Mouse (Mus musculus): ENCODE results near the gene Nova2. TPM values are rescaled to one million over a fixed set of nuclear protein-coding genes. Genes with fewer than 3 reads are reported as not detected.

Nova2 gene
- polyA plus RNA-seq, 1 experiment from 2014 or later: 18.4 TPM

- Histone ChIP-seq H3K27ac (ENCODE audit: low read depth, low read length) (peak overlapping the region; percentile 49), H3K27me3 (ENCODE audit: control insufficient read depth, insufficient read depth, low read length) (no peaks in the 10 kb centered on the region), H3K36me3 (ENCODE audit: control insufficient read depth, insufficient read depth, low read length) (no peaks in the 10 kb centered on the region), H3K9me3 (ENCODE audit: control insufficient read depth, low read length) (no peaks in the 10 kb centered on the region), H3K4me3 (ENCODE audit: low read depth, low read length) (no peak overlapping the region), H3K9ac (replicated peaks; ENCODE audit: low read depth, low read length) (no peak overlapping the region), H3K4me2 (ENCODE audit: low read depth, low read length) (peak overlapping the region; percentile 3; the same call in 1 of the 2 replicates), H3K4me1 (ENCODE audit: control insufficient read depth, insufficient read depth, low read length) (peaks cover 28% of the 10 kb centered on the region)
- WGBS: under 1% methylated on average over 12 of the region's 12 CpGs
- no peak; the same call in 1 of the 2 replicates for ATAC-seq (ENCODE audit: low read depth)
These were observed 4.6 kb upstream of the Nova2 start for GRCm38 (mm10) chr7:18921069-18921468.

- no peaks in the 10 kb centered on the region for H3K36me3 ChIP-seq (ENCODE audit: control insufficient read depth, insufficient read depth, low read length)
- peak overlapping the region; percentile 66 for H3K27ac ChIP-seq (ENCODE audit: low read depth, low read length)
- no peak overlapping the region for H3K9ac ChIP-seq (replicated peaks; ENCODE audit: low read depth, low read length)
- 0 out of 2 replicates have a peak, but pooled peaks have one; percentile 3 for ATAC-seq (ENCODE audit: low read depth)
- peaks cover 36% of the 10 kb centered on the region for H3K4me1 ChIP-seq (ENCODE audit: control insufficient read depth, insufficient read depth, low read length)
- H3K4me3 ChIP-seq (ENCODE audit: low read depth, low read length): no peak overlapping the region
- peak overlapping the region; percentile 29; the same call in 1 of the 2 replicates for H3K4me2 ChIP-seq (ENCODE audit: low read depth, low read length)
- H3K27me3 ChIP-seq (ENCODE audit: control insufficient read depth, insufficient read depth, low read length): no peaks in the 10 kb centered on the region
- H3K9me3 ChIP-seq (ENCODE audit: control insufficient read depth, low read length): no peaks in the 10 kb centered on the region
- WGBS: 18% methylated on average over 5 of the region's 5 CpGs
These were observed 2.9 kb upstream of the Nova2 start for GRCm38 (mm10) chr7:18922807-18923206.

GRCm38 (mm10) chr7:18923267-18923666 lies 2.4 kb upstream of the Nova2 start:
- peak overlapping the region; percentile 66 for H3K27ac ChIP-seq (ENCODE audit: low read depth, low read length)
- 59% methylated on average over 11 of the region's 11 CpGs for WGBS
- H3K36me3 ChIP-seq (ENCODE audit: control insufficient read depth, insufficient read depth, low read length): no peaks in the 10 kb centered on the region
- peak overlapping the region; percentile 36 for H3K4me2 ChIP-seq (ENCODE audit: low read depth, low read length)
- no peak for ATAC-seq (ENCODE audit: low read depth)
- no peaks in the 10 kb centered on the region for H3K27me3 ChIP-seq (ENCODE audit: control insufficient read depth, insufficient read depth, low read length)
- H3K4me1 ChIP-seq (ENCODE audit: control insufficient read depth, insufficient read depth, low read length): peaks cover 41% of the 10 kb centered on the region
- H3K9ac ChIP-seq (replicated peaks; ENCODE audit: low read depth, low read length): 0 out of 2 replicates have a peak overlapping the region, but pooled peaks have one; percentile 18
- no peak overlapping the region for H3K4me3 ChIP-seq (ENCODE audit: low read depth, low read length)
- no peaks in the 10 kb centered on the region for H3K9me3 ChIP-seq (ENCODE audit: control insufficient read depth, low read length)

GRCm38 (mm10) chr7:18923711-18924191 lies 1.9 kb upstream of the Nova2 start:
- Histone ChIP-seq H3K27me3 (ENCODE audit: control insufficient read depth, insufficient read depth, low read length) (no peaks in the 10 kb centered on the region), H3K4me3 (ENCODE audit: low read depth, low read length) (no peak overlapping the region), H3K36me3 (ENCODE audit: control insufficient read depth, insufficient read depth, low read length) (no peaks in the 10 kb centered on the region), H3K27ac (ENCODE audit: low read depth, low read length) (peak overlapping the region; percentile 66), H3K9me3 (ENCODE audit: control insufficient read depth, low read length) (no peaks in the 10 kb centered on the region), H3K9ac (replicated peaks; ENCODE audit: low read depth, low read length) (peak overlapping the region; percentile 18; the same call in 1 of the 2 replicates), H3K4me1 (ENCODE audit: control insufficient read depth, insufficient read depth, low read length) (peaks cover 43% of the 10 kb centered on the region), H3K4me2 (ENCODE audit: low read depth, low read length) (peak overlapping the region; percentile 36)
- ATAC-seq (ENCODE audit: low read depth): 0 out of 2 replicates have a peak, but pooled peaks have one; percentile 0
- 9% methylated on average over 4 of the region's 4 CpGs for WGBS

- no peaks in the 10 kb centered on the region for H3K36me3 ChIP-seq (ENCODE audit: control insufficient read depth, insufficient read depth, low read length)
- H3K9me3 ChIP-seq (ENCODE audit: control insufficient read depth, low read length): no peaks in the 10 kb centered on the region
- peaks cover 43% of the 10 kb centered on the region for H3K4me1 ChIP-seq (ENCODE audit: control insufficient read depth, insufficient read depth, low read length)
- H3K9ac ChIP-seq (replicated peaks; ENCODE audit: low read depth, low read length): no peak overlapping the region
- H3K27ac ChIP-seq (ENCODE audit: low read depth, low read length): peak overlapping the region; percentile 66
- 5% methylated on average over 8 of the region's 8 CpGs for WGBS
- no peak overlapping the region; the same call in 1 of the 2 replicates for H3K4me2 ChIP-seq (ENCODE audit: low read depth, low read length)
- no peak for ATAC-seq (ENCODE audit: low read depth)
- H3K4me3 ChIP-seq (ENCODE audit: low read depth, low read length): no peak overlapping the region
- no peaks in the 10 kb centered on the region for H3K27me3 ChIP-seq (ENCODE audit: control insufficient read depth, insufficient read depth, low read length)
These were observed 1.4 kb upstream of the Nova2 start for GRCm38 (mm10) chr7:18924321-18924720.

- ATAC-seq (ENCODE audit: low read depth): peak; percentile 39
- Histone ChIP-seq H3K9ac (replicated peaks; ENCODE audit: low read depth, low read length) (peak overlapping the region; percentile 99), H3K9me3 (ENCODE audit: control insufficient read depth, low read length) (no peaks in the 10 kb centered on the region), H3K4me1 (ENCODE audit: control insufficient read depth, insufficient read depth, low read length) (peaks cover 43% of the 10 kb centered on the region), H3K36me3 (ENCODE audit: control insufficient read depth, insufficient read depth, low read length) (no peaks in the 10 kb centered on the region), H3K27me3 (ENCODE audit: control insufficient read depth, insufficient read depth, low read length) (no peaks in the 10 kb centered on the region), H3K4me3 (ENCODE audit: low read depth, low read length) (peak overlapping the region; percentile 90), H3K27ac (ENCODE audit: low read depth, low read length) (peak overlapping the region; percentile 94), H3K4me2 (ENCODE audit: low read depth, low read length) (peak overlapping the region; percentile 85)
- WGBS: under 1% methylated on average over 29 of the region's 42 CpGs
These were observed 528 bp downstream of the Nova2 start for GRCm38 (mm10) chr7:18926041-18926790.

GRCm38 (mm10) chr7:18926911-18927310 lies 1.2 kb downstream of the Nova2 start:
- 38% methylated on average over 6 of the region's 6 CpGs for WGBS
- Histone ChIP-seq H3K4me1 (ENCODE audit: control insufficient read depth, insufficient read depth, low read length) (peaks cover 43% of the 10 kb centered on the region), H3K27ac (ENCODE audit: low read depth, low read length) (peak overlapping the region; percentile 94)

GRCm38 (mm10) chr7:18927759-18928158 lies 2.1 kb downstream of the Nova2 start:
- peaks cover 37% of the 10 kb centered on the region for H3K4me1 ChIP-seq (ENCODE audit: control insufficient read depth, insufficient read depth, low read length)
- no peaks in the 10 kb centered on the region for H3K9me3 ChIP-seq (ENCODE audit: control insufficient read depth, low read length)
- H3K4me2 ChIP-seq (ENCODE audit: low read depth, low read length): peak overlapping the region; percentile 85
- no peaks in the 10 kb centered on the region for H3K36me3 ChIP-seq (ENCODE audit: control insufficient read depth, insufficient read depth, low read length)
- H3K4me3 ChIP-seq (ENCODE audit: low read depth, low read length): peak overlapping the region; percentile 90
- H3K9ac ChIP-seq (replicated peaks; ENCODE audit: low read depth, low read length): peak overlapping the region; percentile 99; the same call in 1 of the 2 replicates
- ATAC-seq (ENCODE audit: low read depth): no peak
- H3K27me3 ChIP-seq (ENCODE audit: control insufficient read depth, insufficient read depth, low read length): no peaks in the 10 kb centered on the region
- 32% methylated on average over 3 of the region's 3 CpGs for WGBS
- peak overlapping the region; percentile 94; the same call in 1 of the 2 replicates for H3K27ac ChIP-seq (ENCODE audit: low read depth, low read length)

More at GRCm38 (mm10) chr7:18926911-18927310, 1.2 kb downstream of the Nova2 start:
- Histone ChIP-seq H3K9ac (replicated peaks; ENCODE audit: low read depth, low read length) (peak overlapping the region; percentile 99), H3K27me3 (ENCODE audit: control insufficient read depth, insufficient read depth, low read length) (no peaks in the 10 kb centered on the region), H3K36me3 (ENCODE audit: control insufficient read depth, insufficient read depth, low read length) (no peaks in the 10 kb centered on the region), H3K4me3 (ENCODE audit: low read depth, low read length) (peak overlapping the region; percentile 90), H3K9me3 (ENCODE audit: control insufficient read depth, low read length) (no peaks in the 10 kb centered on the region), H3K4me2 (ENCODE audit: low read depth, low read length) (peak overlapping the region; percentile 85)
- peak; percentile 4; the same call in 1 of the 2 replicates for ATAC-seq (ENCODE audit: low read depth)

GRCm38 (mm10) chr7:18942376-18942775 lies 16.7 kb downstream of the Nova2 start:
- Histone ChIP-seq H3K4me2 (ENCODE audit: low read depth, low read length) (peak overlapping the region; percentile 14; the same call in 1 of the 2 replicates), H3K27me3 (ENCODE audit: control insufficient read depth, insufficient read depth, low read length) (no peaks in the 10 kb centered on the region), H3K4me3 (ENCODE audit: low read depth, low read length) (no peak overlapping the region), H3K9ac (replicated peaks; ENCODE audit: low read depth, low read length) (no peak overlapping the region), H3K27ac (ENCODE audit: low read depth, low read length) (peak overlapping the region; percentile 55), H3K4me1 (ENCODE audit: control insufficient read depth, insufficient read depth, low read length) (peaks cover 24% of the 10 kb centered on the region), H3K9me3 (ENCODE audit: control insufficient read depth, low read length) (no peaks in the 10 kb centered on the region), H3K36me3 (ENCODE audit: control insufficient read depth, insufficient read depth, low read length) (peaks cover 11% of the 10 kb centered on the region; the same call in 1 of the 2 replicates)
- ATAC-seq (ENCODE audit: low read depth): peak; percentile 68; the same call in 1 of the 2 replicates
- 5% methylated on average over 1 of the region's 1 CpGs for WGBS

Measured in neural tube, embryonic 14.5 days (tissue).